Mouse (Mus musculus) CD8-positive naive resting alpha-beta T cell, adult 57 days (primary cell): ENCODE results near the gene Wdr81. TPM values are rescaled to one million over a fixed set of nuclear protein-coding genes. Genes with fewer than 3 reads are reported as not detected.

Source experiments
- total RNA-seq: library from RNA; stranded (reverse); gene quantifications from one replicate; pipeline ENCODE4 v1.2.4, GENCODE M21; 2023

Gene Wdr81
- total RNA-seq = 25.1 TPM

GRCm38 (mm10) chr11:75453991-75454930 lies at the start of gene Wdr81:
Gene Wdr81 (minus strand): TSS chr11:75454717.

GRCm38 (mm10) chr11:75486601-75487285 lies 32.2 kb upstream of the Wdr81 start, which contains the start of gene Prpf8:
Gene Prpf8 (plus strand): TSS chr11:75486816.

GRCm38 (mm10) chr11:75460844-75461742 lies 6.6 kb upstream of the Wdr81 start, which contains the start of gene Tlcd2:
Gene Tlcd2 (plus strand): TSS chr11:75461715.

GRCm38 (mm10) chr11:75439363-75439762 lies 15.2 kb downstream of the Wdr81 start, which contains the start of gene Serpinf2:
Gene Serpinf2 (minus strand): TSS chr11:75439591.

GRCm38 (mm10) chr11:75422013-75422792 lies 32.3 kb downstream of the Wdr81 start, which contains the start of gene Serpinf1:
Gene Serpinf1 (minus strand): TSS chr11:75422701.

Other genes with a start within 250 kb of the Wdr81 start
- gene Rpa1, start 106.4 kb downstream of the Wdr81 start, total RNA-seq = 147 TPM
- gene Smyd4, start 106.3 kb downstream of the Wdr81 start, total RNA-seq = 16.1 TPM
- 0.55 TPM for gene Serpinf1, start 32.0 kb downstream of the Wdr81 start, total RNA-seq
- gene Serpinf2, start 15.1 kb downstream of the Wdr81 start, total RNA-seq = 0.46 TPM
- gene Tlcd2, start 7.0 kb upstream of the Wdr81 start, total RNA-seq = 1.0 TPM
- gene Prpf8, start 32.1 kb upstream of the Wdr81 start, total RNA-seq = 197 TPM
- 0.58 TPM for gene Rilp, start 55.4 kb upstream of the Wdr81 start, total RNA-seq
- not detected for gene Scarf1, start 58.8 kb upstream of the Wdr81 start, total RNA-seq
- gene Slc43a2, start 77.0 kb upstream of the Wdr81 start, total RNA-seq = 98.9 TPM
- 170 TPM for gene Pitpna, start 133.4 kb upstream of the Wdr81 start, total RNA-seq
- 98.2 TPM for gene Inpp5k, start 176.3 kb upstream of the Wdr81 start, total RNA-seq
- gene Myo1c, start 195.8 kb upstream of the Wdr81 start, total RNA-seq = 29.1 TPM
- 54.4 TPM for gene Crk, start 224.5 kb upstream of the Wdr81 start, total RNA-seq